30 mouse cellular contexts compared by ENCODE assay signal in the genomic region with DNA sequence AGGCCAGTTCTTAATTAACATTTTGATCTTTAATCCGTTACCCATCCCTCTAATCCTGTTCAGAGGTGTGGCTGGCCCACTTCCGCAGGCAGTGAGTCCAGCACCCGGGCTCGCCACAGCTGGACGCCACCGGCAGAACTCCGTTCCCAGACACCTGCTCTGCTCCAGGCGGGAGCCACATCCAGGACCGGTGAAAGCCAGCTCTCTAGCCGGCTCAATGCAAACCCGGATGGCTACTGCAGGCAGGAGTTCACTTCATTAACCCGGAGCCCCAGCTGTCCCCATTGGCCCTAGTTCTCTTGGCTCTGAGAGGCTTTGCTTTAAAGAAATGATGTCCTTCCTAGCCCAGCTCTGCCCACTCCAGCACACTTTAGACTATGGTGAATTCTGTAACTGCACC.
DNase-seq lines count a peak whose midpoint lies in the region; ATAC-seq and TF ChIP-seq lines count a peak whose summit lies in the region.
"Had no signal": no experiment of that assay in that cellular context is flagged by ENCODE, and none has a peak within 500 bp of the region (broad histone marks: within the 10 kb centered on the region; RNA-seq: fewer than 3 reads in every experiment).

No protein-coding gene starts in this region.

- H3K4me1 ChIP-seq in forebrain, embryonic 12.5 days = peaks cover 61% of the 10 kb centered on the region
- peaks cover 11% of the 10 kb centered on the region for H3K4me1 ChIP-seq in forebrain, embryonic 14.5 days (ENCODE audit: control insufficient read depth, insufficient read depth, low read length)
- H3K4me1 ChIP-seq in hindbrain, postnatal 0 days (ENCODE audit: insufficient read depth, low read length) = peaks cover 15% of the 10 kb centered on the region

- no peak overlapping the region for H3K9ac ChIP-seq in forebrain, embryonic 12.5 days
- no peak overlapping the region for H3K9ac ChIP-seq in forebrain, embryonic 14.5 days (ENCODE audit: low read length)
- H3K9ac ChIP-seq in hindbrain, postnatal 0 days (replicated peaks; ENCODE audit: low read length) = no peak overlapping the region
- H3K9ac ChIP-seq: embryonic facial prominence, embryonic 15.5 days; limb, embryonic 15.5 days; liver, embryonic 13.5 days had no signal

- no peak for TF ChIP-seq POLR2A in brain, embryonic 14.5 days (IDR thresholded peaks at IDR 0.05; ENCODE audit: borderline replicate concordance, extremely low read depth, insufficient read depth, insufficient read length, poor library complexity, severe bottlenecking)

- no peaks in the 10 kb centered on the region for H3K36me3 ChIP-seq in forebrain, embryonic 12.5 days (replicated peaks)
- no peaks in the 10 kb centered on the region for H3K36me3 ChIP-seq in forebrain, embryonic 14.5 days (ENCODE audit: control insufficient read depth, insufficient read depth, low read length)
- no peaks in the 10 kb centered on the region for H3K36me3 ChIP-seq in hindbrain, postnatal 0 days (ENCODE audit: insufficient read depth, low read length)
- H3K36me3 ChIP-seq: embryonic facial prominence, embryonic 15.5 days; limb, embryonic 15.5 days; liver, embryonic 13.5 days had no signal

- no peak overlapping the region for H3K4me2 ChIP-seq in forebrain, embryonic 12.5 days
- H3K4me2 ChIP-seq in forebrain, embryonic 14.5 days (ENCODE audit: low read length) = no peak overlapping the region
- no peak overlapping the region for H3K4me2 ChIP-seq in hindbrain, postnatal 0 days (ENCODE audit: low read depth, low read length)
- H3K4me2 ChIP-seq: embryonic facial prominence, embryonic 15.5 days; heart, embryonic 11.5 days; limb, embryonic 15.5 days; liver, embryonic 13.5 days had no signal

- H3K27me3 ChIP-seq in forebrain, embryonic 12.5 days = no peaks in the 10 kb centered on the region
- H3K27me3 ChIP-seq in forebrain, embryonic 14.5 days (replicated peaks; ENCODE audit: control insufficient read depth, insufficient read depth, low read length) = no peaks in the 10 kb centered on the region
- no peaks in the 10 kb centered on the region for H3K27me3 ChIP-seq in hindbrain, postnatal 0 days (ENCODE audit: insufficient read depth, low read length)
- H3K27me3 ChIP-seq: embryonic facial prominence, embryonic 15.5 days; limb, embryonic 15.5 days; liver, embryonic 13.5 days had no signal

- ATAC-seq in forebrain, embryonic 12.5 days (ENCODE audit: low FRiP score) = no peak
- no peak for ATAC-seq in forebrain, embryonic 14.5 days
- ATAC-seq in hindbrain, postnatal 0 days = no peak
- ATAC-seq: forebrain, embryonic 16.5 days; intestine, postnatal 0 days had no signal

- WGBS in forebrain, embryonic 12.5 days = 26% methylated on average over 12 of the region's 12 CpGs
- 14% methylated on average over 12 of the region's 12 CpGs for WGBS in forebrain, embryonic 14.5 days
- 35% methylated on average over 12 of the region's 12 CpGs for WGBS in hindbrain, postnatal 0 days

- no peak for DNase-seq in forebrain, embryonic 14.5 days (ENCODE audit: low spot score)
- peak; percentile 21 for DNase-seq in kidney, postnatal 10 days
- no peak for DNase-seq in kidney, postnatal 36 days
- DNase-seq in brain, embryonic 14.5 days (ENCODE audit: low read depth) = peak; percentile 47
- DNase-seq in hindbrain, postnatal 0 days (ENCODE audit: low spot score) = peak; percentile 38
- no peak for DNase-seq in urinary bladder, postnatal 14 days (ENCODE audit: low spot score)
- no peak for DNase-seq in thymus, adult 18-20 months
- DNase-seq: adrenal gland, adult 2 months; adrenal gland, postnatal 36 days; B cell, adult 2 months; cerebellum, adult 9-10 months; gastrocnemius, adult 2 months; gastrocnemius, postnatal 36 days; heart, adult 18-20 months; heart, postnatal 36 days; kidney, adult 9 months; kidney, postnatal 4 days; liver, embryonic 13.5 days; lung, adult 18-20 months; lung, postnatal 10 days; right cerebral cortex, postnatal 4 days had no signal

- H3K9me3 ChIP-seq in forebrain, embryonic 12.5 days = no peaks in the 10 kb centered on the region
- no peaks in the 10 kb centered on the region for H3K9me3 ChIP-seq in forebrain, embryonic 14.5 days (replicated peaks; ENCODE audit: control insufficient read depth, low read length)
- no peaks in the 10 kb centered on the region for H3K9me3 ChIP-seq in hindbrain, postnatal 0 days (ENCODE audit: low read length)
- H3K9me3 ChIP-seq: embryonic facial prominence, embryonic 15.5 days; limb, embryonic 10.5 days; limb, embryonic 15.5 days; liver, embryonic 13.5 days had no signal

- no peak overlapping the region for H3K4me3 ChIP-seq in forebrain, embryonic 12.5 days (replicated peaks)
- H3K4me3 ChIP-seq in forebrain, embryonic 14.5 days (ENCODE audit: low read depth, low read length) = no peak overlapping the region
- no peak overlapping the region for H3K4me3 ChIP-seq in hindbrain, postnatal 0 days (ENCODE audit: low read length)
- H3K4me3 ChIP-seq: embryonic facial prominence, embryonic 15.5 days; gastrocnemius, adult 2 months; limb, embryonic 10.5 days; limb, embryonic 15.5 days; liver, embryonic 13.5 days had no signal

- peak overlapping the region; percentile 50; the same call in 1 of the 2 replicates for H3K27ac ChIP-seq in forebrain, embryonic 12.5 days
- H3K27ac ChIP-seq in forebrain, embryonic 14.5 days (ENCODE audit: low read depth, low read length) = no peak overlapping the region
- no peak overlapping the region; the same call in 1 of the 2 replicates for H3K27ac ChIP-seq in hindbrain, postnatal 0 days
- H3K27ac ChIP-seq: embryonic facial prominence, embryonic 15.5 days; gastrocnemius, adult 2 months; limb, embryonic 15.5 days; liver, embryonic 13.5 days; macrophage; stomach, postnatal 0 days had no signal

- TF ChIP-seq CTCF in brain, embryonic 14.5 days (IDR thresholded peaks at IDR 0.05; ENCODE audit: borderline replicate concordance, extremely low read depth, insufficient read depth, insufficient read length) = no peak
- no peak for TF ChIP-seq CTCF in hindbrain, postnatal 0 days (IDR thresholded peaks at IDR 0.05; ENCODE audit: low read depth)

Comparison
In these comparisons a context has a peak if more than half of its experiments do, and no peak if none do; other contexts are left out.
1. DNase-seq: peak in kidney, postnatal 10 days (single experiment), brain, embryonic 14.5 days (single experiment) and hindbrain, postnatal 0 days (single experiment); none in forebrain, embryonic 14.5 days (single experiment), kidney, postnatal 36 days (0 of 2), urinary bladder, postnatal 14 days (single experiment) and thymus, adult 18-20 months (0 of 2).